Mouse (Mus musculus) urinary bladder, adult 2 months (tissue): Measurements from ENCODE around the gene Gm45062. TPM values are rescaled to one million over a fixed set of nuclear protein-coding genes. Genes with fewer than 3 reads are reported as not detected.

Experiments used
- DNase-seq: peaks from one replicate; pipeline ENCODE4 v3.0.0; 2022; ENCODE audit warnings: low spot score
- polyA plus RNA-seq: library from polyadenylated mRNA; depleted of rRNA; stranded (reverse); fragments of >200 nt; gene quantifications from 2 replicates; pipeline ENCODE4 v1.2.3, GENCODE M21; 2012; rRNA removed

The Gm45062 gene
- polyA plus RNA-seq, 1 experiment: 6.8 TPM

- no peak for DNase-seq
Measured at GRCm38 (mm10) chr6:8619582-8620350, 360.5 kb downstream of the Gm45062 start.

- no peak for DNase-seq
Measured at GRCm38 (mm10) chr6:8623045-8623444, 363.8 kb downstream of the Gm45062 start.

GRCm38 (mm10) chr6:8628226-8628625 is 369.0 kb downstream of the Gm45062 start:
- no peak for DNase-seq

GRCm38 (mm10) chr6:8628715-8629267 is 369.5 kb downstream of the Gm45062 start:
- no peak for DNase-seq

- DNase-seq: no peak
Measured at GRCm38 (mm10) chr6:8630531-8630930, 371.3 kb downstream of the Gm45062 start.

- no peak for DNase-seq
Measured at GRCm38 (mm10) chr6:8631362-8631761, 372.1 kb downstream of the Gm45062 start.

GRCm38 (mm10) chr6:8631986-8632632 is 372.9 kb downstream of the Gm45062 start:
- no peak for DNase-seq

- DNase-seq: no peak
Measured at GRCm38 (mm10) chr6:8632701-8633100, 373.5 kb downstream of the Gm45062 start.

GRCm38 (mm10) chr6:8638122-8638521 is 378.9 kb downstream of the Gm45062 start:
- no peak for DNase-seq

GRCm38 (mm10) chr6:8638899-8639298 is 379.6 kb downstream of the Gm45062 start:
- DNase-seq: no peak

GRCm38 (mm10) chr6:8639526-8639925 is 380.3 kb downstream of the Gm45062 start:
- no peak for DNase-seq

- no peak for DNase-seq
Measured at GRCm38 (mm10) chr6:8640863-8641262, 381.6 kb downstream of the Gm45062 start.

GRCm38 (mm10) chr6:8644703-8645102 is 385.5 kb downstream of the Gm45062 start:
- no peak for DNase-seq

- DNase-seq: no peak
Measured at GRCm38 (mm10) chr6:8645708-8646107, 386.5 kb downstream of the Gm45062 start.

Other genes starting within 250 kb of the Gm45062 start
- gene Col28a1, start 66.8 kb upstream of the Gm45062 start, polyA plus RNA-seq: 4.0 and 5.8 TPM in 2 replicates
- 8.0 and 9.7 TPM in 2 replicates for gene Mios, start 50.2 kb upstream of the Gm45062 start, polyA plus RNA-seq
- gene Rpa3, start 277 bp upstream of the Gm45062 start, polyA plus RNA-seq: 23.9 and 30.8 TPM in 2 replicates
- 12.4 and 14.0 TPM in 2 replicates for gene Umad1, start 162 bp upstream of the Gm45062 start, polyA plus RNA-seq